Mouse (Mus musculus) liver, embryonic 12.5 days (tissue): ENCODE measurements around the gene Olfr1411. TPM values are rescaled to one million over a fixed set of nuclear protein-coding genes. Genes with fewer than 3 reads are reported as not detected.

Experiments
- ATAC-seq: fragments of 200-750 bp; cut with Nextera tagmentation; 2 replicates; pipeline ENCODE4 v1.8.0; 2017; ENCODE audit warnings: moderate number of reproducible peaks, mild to moderate bottlenecking, moderate library complexity
- H3K27ac ChIP-seq: fragments of 300-500 bp; sonication (generic); 2 replicates; pipeline ENCODE4 v1.5.1; 2016; ENCODE audit warnings: mild to moderate bottlenecking
- H3K27me3 ChIP-seq: fragments of 300-500 bp; sonication (generic); replicated peaks from 2 replicates; pipeline ENCODE4 v1.6.1; 2016; ENCODE audit warnings: mild to moderate bottlenecking, moderate library complexity
- H3K36me3 ChIP-seq: fragments of 300-500 bp; sonication (generic); 2 replicates; pipeline ENCODE4 v1.6.1; 2016; ENCODE audit warnings: mild to moderate bottlenecking, moderate library complexity
- H3K4me1 ChIP-seq: fragments of 300-500 bp; sonication (generic); 2 replicates; pipeline ENCODE4 v1.6.1; 2016
- H3K4me2 ChIP-seq: fragments of 300-500 bp; sonication (generic); 2 replicates; pipeline ENCODE4 v1.6.1; 2016; ENCODE audit warnings: mild to moderate bottlenecking, moderate library complexity
- H3K4me3 ChIP-seq: fragments of 300-500 bp; sonication (generic); 2 replicates; pipeline ENCODE4 v1.5.1; 2016; ENCODE audit warnings: mild to moderate bottlenecking, moderate library complexity
- H3K9ac ChIP-seq: fragments of 300-500 bp; sonication (generic); 2 replicates; pipeline ENCODE4 v1.6.1; 2016; ENCODE audit warnings: mild to moderate bottlenecking, moderate library complexity
- H3K9me3 ChIP-seq: fragments of 300-500 bp; sonication (generic); replicated peaks from 2 replicates; pipeline ENCODE4 v1.6.1; 2016; ENCODE audit warnings: mild to moderate bottlenecking, moderate library complexity
- WGBS: fragments of 180-500 bp; shearing (Covaris S2); methylation state at CpG from one replicate; pipeline ENCODE4 v1.1.7; 2016; ENCODE audit not compliant: insufficient replicate concordance; 5-methylcytosine and 5-hydroxymethylcytosine counted together
- polyA plus RNA-seq: library from polyadenylated mRNA; unstranded; fragments of >200 nt; fragmentation: Nextera tagmentation; extraction: Ambion mirVana; gene quantifications from 2 replicates; pipeline ENCODE4 v1.2.1, GENCODE M21; 2016

The Olfr1411 gene
- polyA plus RNA-seq, 1 experiment from 2014 or later, result not detected

GRCm38 (mm10) chr1:92641514-92642272, 47.5 kb downstream of the Olfr1411 start, which contains the start of gene Cops9:
Gene Cops9 (minus strand): TSS chr1:92641985.
- Histone ChIP-seq H3K9ac (peak within 1 kb of the TSS; percentile 83), H3K36me3 (peaks cover 33% of the 10 kb centered on the region), H3K4me2 (peak within 1 kb of the TSS; percentile 80), H3K27ac (peak within 1 kb of the TSS; percentile 43; the same call in 1 of the 2 replicates), H3K4me1 (peaks cover 30% of the 10 kb centered on the region), H3K9me3 (no peaks in the 10 kb centered on the region), H3K4me3 (peak within 1 kb of the TSS; percentile 84), H3K27me3 (peaks cover 5% of the 10 kb centered on the region)
- ATAC-seq, result peak; percentile 91
- 3% methylated on average over 50 of the region's 50 CpGs for WGBS

DNA sequence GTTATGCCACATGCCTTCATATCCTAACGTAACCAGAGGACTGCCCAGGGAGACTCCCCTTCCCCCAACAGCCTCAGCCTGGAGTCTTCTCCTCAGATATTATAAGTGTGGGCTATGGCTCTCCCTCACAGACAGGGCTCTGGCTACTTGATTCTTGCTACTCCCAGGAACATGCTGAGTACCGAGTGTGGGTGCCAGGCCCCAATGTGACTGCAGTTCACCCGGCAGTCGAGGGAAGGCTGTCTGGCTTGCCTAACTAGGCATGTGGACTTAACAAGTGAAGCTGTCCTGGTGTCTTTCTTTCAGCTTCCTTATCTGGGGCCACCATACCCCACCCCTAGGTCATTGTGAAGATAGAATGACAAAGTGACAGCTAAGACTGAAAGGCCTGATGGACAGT, 49.5 kb downstream of the Olfr1411 start:
- Histone ChIP-seq H3K4me3 (no peak overlapping the region), H3K4me2 (no peak overlapping the region), H3K36me3 (peaks cover 13% of the 10 kb centered on the region), H3K4me1 (peaks cover 41% of the 10 kb centered on the region), H3K9me3 (no peaks in the 10 kb centered on the region), H3K9ac (no peak overlapping the region), H3K27ac (no peak overlapping the region), H3K27me3 (peaks cover 5% of the 10 kb centered on the region)
- ATAC-seq, result no peak
- WGBS, result 54% methylated on average over 4 of the region's 4 CpGs

GRCm38 (mm10) chr1:92644916-92645315, 50.7 kb downstream of the Olfr1411 start:
- whole genome bisulfite sequencing, result 68% methylated on average over 5 of the region's 5 CpGs

DNA sequence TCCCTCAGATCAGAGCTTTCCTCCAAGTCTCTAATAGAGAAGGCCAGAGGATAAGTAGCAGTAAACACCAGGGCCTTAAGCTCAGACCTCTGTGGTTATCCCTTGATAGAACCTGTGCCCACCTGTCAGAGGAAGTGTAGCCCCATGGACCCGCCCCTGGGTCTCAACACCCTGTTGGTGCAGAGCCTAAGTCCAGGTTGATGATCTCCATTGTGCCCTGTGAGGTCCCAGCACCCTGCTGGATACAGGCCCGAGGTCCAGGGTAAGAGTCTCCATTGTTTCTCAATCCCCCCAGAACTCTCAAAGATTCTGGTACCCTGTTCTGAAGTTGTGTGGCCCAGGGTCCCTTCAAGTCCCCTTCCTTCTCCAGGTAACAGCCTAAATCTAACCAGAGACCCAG, 51.9 kb downstream of the Olfr1411 start:
- no peaks in the 10 kb centered on the region for H3K36me3 ChIP-seq
- no peak for ATAC-seq
- peaks cover 5% of the 10 kb centered on the region for H3K27me3 ChIP-seq
- H3K27ac ChIP-seq, result no peak overlapping the region
- H3K4me1 ChIP-seq, result peaks cover 28% of the 10 kb centered on the region
- WGBS, result 47% methylated on average over 2 of the region's 2 CpGs
- no peak overlapping the region for H3K4me2 ChIP-seq
- H3K4me3 ChIP-seq, result no peak overlapping the region
- H3K9ac ChIP-seq, result no peak overlapping the region
- H3K9me3 ChIP-seq, result no peaks in the 10 kb centered on the region

More at GRCm38 (mm10) chr1:92644916-92645315, 50.7 kb downstream of the Olfr1411 start:
- Histone ChIP-seq H3K27ac (no peak overlapping the region), H3K27me3 (peaks cover 5% of the 10 kb centered on the region), H3K9me3 (no peaks in the 10 kb centered on the region), H3K4me3 (no peak overlapping the region), H3K36me3 (peaks cover 1% of the 10 kb centered on the region), H3K9ac (no peak overlapping the region), H3K4me2 (no peak overlapping the region), H3K4me1 (peaks cover 40% of the 10 kb centered on the region)
- ATAC-seq, result no peak

DNA sequence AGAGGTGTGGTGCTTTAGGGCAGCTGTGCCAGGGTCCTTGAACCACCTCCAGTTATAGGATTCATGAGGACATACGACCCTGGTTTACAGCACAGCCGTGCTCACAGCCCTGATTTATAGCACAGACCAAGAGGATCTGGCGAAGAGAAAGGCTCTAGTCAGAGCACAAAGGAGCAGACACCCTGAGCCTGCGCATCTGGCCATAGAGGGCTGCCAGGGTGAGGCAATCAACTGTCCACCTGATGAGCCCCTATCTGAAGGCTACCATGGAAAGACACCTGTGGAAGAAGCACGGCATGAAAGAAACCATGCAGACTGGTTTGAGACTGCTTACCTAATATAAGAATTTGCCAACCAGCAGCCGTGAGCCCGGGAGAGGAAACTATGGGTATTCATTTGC, 52.4 kb downstream of the Olfr1411 start:
- H3K9me3 ChIP-seq, result no peaks in the 10 kb centered on the region
- H3K9ac ChIP-seq, result no peak overlapping the region
- H3K27me3 ChIP-seq, result peaks cover 5% of the 10 kb centered on the region
- no peak overlapping the region for H3K4me3 ChIP-seq
- no peaks in the 10 kb centered on the region for H3K36me3 ChIP-seq
- H3K27ac ChIP-seq, result no peak overlapping the region
- ATAC-seq, result no peak
- 64% methylated on average over 7 of the region's 7 CpGs for WGBS
- peaks cover 27% of the 10 kb centered on the region for H3K4me1 ChIP-seq
- H3K4me2 ChIP-seq, result no peak overlapping the region

DNA sequence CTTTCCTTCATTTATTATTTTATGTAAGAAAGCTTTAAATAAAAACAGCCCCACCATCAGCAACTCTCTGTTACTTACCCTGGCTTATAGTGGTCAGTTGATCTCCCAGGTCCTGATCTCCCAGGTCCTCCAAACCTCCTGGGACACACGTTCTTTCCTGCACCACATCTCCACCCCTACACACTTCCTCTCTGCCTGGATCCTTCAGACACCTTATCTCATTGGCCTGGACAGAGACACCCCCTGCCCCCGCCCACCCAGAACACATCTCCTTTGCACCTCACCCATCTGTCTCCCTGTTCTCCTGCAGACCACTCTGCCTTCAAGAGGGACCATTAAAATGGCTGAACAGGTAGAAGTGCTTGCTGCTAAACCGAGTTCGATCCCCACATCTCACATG, 52.8 kb downstream of the Olfr1411 start:
- peaks cover 5% of the 10 kb centered on the region for H3K27me3 ChIP-seq
- H3K4me1 ChIP-seq, result peaks cover 24% of the 10 kb centered on the region
- no peak overlapping the region for H3K4me3 ChIP-seq
- no peaks in the 10 kb centered on the region for H3K36me3 ChIP-seq
- no peak overlapping the region for H3K4me2 ChIP-seq
- WGBS, result 43% methylated on average over 4 of the region's 4 CpGs
- no peaks in the 10 kb centered on the region for H3K9me3 ChIP-seq
- H3K9ac ChIP-seq, result no peak overlapping the region
- no peak for ATAC-seq
- no peak overlapping the region for H3K27ac ChIP-seq

Other genes with a start within 250 kb of the Olfr1411 start
- gene Ndufa10, start 120.6 kb upstream of the Olfr1411 start, polyA plus RNA-seq, result 169 and 179 TPM in 2 replicates
- gene Olfr1416, start 109.3 kb upstream of the Olfr1411 start, polyA plus RNA-seq, result not detected in 2 replicates
- not detected in 2 replicates for gene Olfr1415, start 98.3 kb upstream of the Olfr1411 start, polyA plus RNA-seq
- gene Olfr1414, start 75.8 kb upstream of the Olfr1411 start, polyA plus RNA-seq, result not detected in 2 replicates
- gene Olfr1413, start 23.1 kb upstream of the Olfr1411 start, polyA plus RNA-seq, result not detected in 2 replicates
- gene Olfr1412, start 8.6 kb upstream of the Olfr1411 start, polyA plus RNA-seq, result not detected in 2 replicates
- not detected in 2 replicates for gene Olfr1410, start 11.4 kb downstream of the Olfr1411 start, polyA plus RNA-seq
- gene Olfr12, start 23.4 kb downstream of the Olfr1411 start, polyA plus RNA-seq, result not detected in 2 replicates
- 216 and 232 TPM in 2 replicates for gene Cops9, start 47.6 kb downstream of the Olfr1411 start, polyA plus RNA-seq
- gene Otos, start 54.4 kb downstream of the Olfr1411 start, polyA plus RNA-seq, result 0.15 and 0.23 TPM in 2 replicates
- 5.5 and 7.2 TPM in 2 replicates for gene Gpc1, start 237.2 kb downstream of the Olfr1411 start, polyA plus RNA-seq